Mouse (Mus musculus): Measurements from ENCODE around the gene Tbk1. TPM values are rescaled to one million over a fixed set of nuclear protein-coding genes. Genes with fewer than 3 reads are reported as not detected.

Tbk1 gene
- total and polyA plus RNA-seq, 3 experiments, result 29.5 to 46.0 (median 44.0) TPM

DNA sequence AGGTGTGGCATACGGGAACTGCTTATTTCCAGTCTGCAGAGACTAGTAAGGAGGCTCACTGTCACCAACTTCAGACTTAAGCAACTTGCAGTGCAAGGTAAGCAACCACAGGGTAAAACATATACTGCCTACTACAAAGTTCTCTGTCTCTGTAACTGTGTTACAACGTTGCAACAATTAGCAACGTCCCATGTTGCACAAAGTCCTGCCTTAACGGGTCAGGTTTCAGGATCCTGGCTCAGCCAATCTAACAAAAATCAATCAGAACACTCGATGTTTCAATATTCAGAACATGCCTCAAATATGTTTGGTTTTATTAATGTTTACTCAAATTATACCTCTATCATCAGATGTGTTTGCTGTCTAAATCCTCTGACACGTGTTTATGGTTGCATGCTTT lies 35.8 kb upstream of the Tbk1 start:
- Histone ChIP-seq H3K4me3 (replicated peaks in 1 of 3; ENCODE audit: low read depth in 2 of 3, low read length in 2 of 3, poor library complexity in 1 of 3) (no peak overlapping the region), H3K4me1 (ENCODE audit: control insufficient read depth in 1 of 2, insufficient read depth in 2 of 2) (peaks cover 5 to 18% of the 10 kb centered on the region in 2 experiments), H3K79me2 (replicated peaks; ENCODE audit: control insufficient read depth, extremely low read depth, insufficient read depth, poor library complexity, severe bottlenecking) (peaks cover 51% of the 10 kb centered on the region), H3K36me3 (replicated peaks in 1 of 2; ENCODE audit: control insufficient read depth in 1 of 2, insufficient read depth in 1 of 2, low read length in 1 of 2) (peaks cover 36 to 61% of the 10 kb centered on the region in 2 experiments), H3K4me2 (ENCODE audit: insufficient read depth, low read depth, poor library complexity, severe bottlenecking) (no peak overlapping the region), H3K27me3 (replicated peaks) (no peaks in the 10 kb centered on the region), H3K9me3 (replicated peaks; ENCODE audit: low read length) (no peaks in the 10 kb centered on the region), H3K27ac (ENCODE audit: insufficient read depth, low read depth) (no peak overlapping the region), H3K9ac (ENCODE audit: insufficient read depth, low read depth) (no peak overlapping the region)
- dilution Hi-C loops (cut with MboI; ENCODE audit: extremely low pct_ligation_motif_present, extremely low pct_unique_long_range_greater_than_20kb, low sequenced_read_pairs), result no loop called here
- TF ChIP-seq SMC3 (IDR thresholded peaks at IDR 0.05; ENCODE audit: low read depth, low read length) (no peak), GABPA (IDR thresholded peaks at IDR 0.05; ENCODE audit: insufficient replicate concordance, low read depth, low read length) (no peak), TBP (conservative IDR thresholded peaks at IDR 0.05; ENCODE audit: low read depth, low read length) (no peak), RAD21 (IDR thresholded peaks at IDR 0.05; ENCODE audit: low read depth, low read length) (no peak), ZKSCAN1 (IDR thresholded peaks at IDR 0.05; ENCODE audit: borderline replicate concordance, low read depth, low read length) (no peak), EP300 (IDR thresholded peaks at IDR 0.05; ENCODE audit: low read length) (no peak), MAZ (IDR thresholded peaks at IDR 0.05; ENCODE audit: low read depth, low read length) (no peak), ZNF384 (IDR thresholded peaks at IDR 0.05; ENCODE audit: low read depth, low read length) (no peak), ETS1 (conservative IDR thresholded peaks at IDR 0.05; ENCODE audit: low read depth, low read length) (no peak), BHLHE40 (IDR thresholded peaks at IDR 0.05; ENCODE audit: low read depth, low read length) (no peak)
- no peak for DNase-seq (ENCODE audit: extremely low read depth)
- in situ Hi-C loops (cut with MboI; ENCODE audit: low pct_ligation_motif_present, low pct_unique_long_range_greater_than_20kb, low sequenced_read_pairs), result no loop called here

- Histone ChIP-seq H3K9ac (ENCODE audit: insufficient read depth, low read depth) (no peak overlapping the region), H3K9me3 (replicated peaks; ENCODE audit: low read length) (no peaks in the 10 kb centered on the region), H3K36me3 (replicated peaks in 1 of 2; ENCODE audit: control insufficient read depth in 1 of 2, insufficient read depth in 1 of 2, low read length in 1 of 2) (peaks cover 83 to 94% of the 10 kb centered on the region in 2 experiments), H3K27me3 (replicated peaks) (no peaks in the 10 kb centered on the region), H3K79me2 (replicated peaks; ENCODE audit: control insufficient read depth, extremely low read depth, insufficient read depth, poor library complexity, severe bottlenecking) (peaks cover 7% of the 10 kb centered on the region), H3K4me1 (ENCODE audit: control insufficient read depth in 1 of 2, insufficient read depth in 2 of 2) (no peaks in the 10 kb centered on the region), H3K27ac (ENCODE audit: insufficient read depth, low read depth) (no peak overlapping the region), H3K4me2 (ENCODE audit: insufficient read depth, low read depth, poor library complexity, severe bottlenecking) (no peak overlapping the region), H3K4me3 (replicated peaks in 1 of 3; ENCODE audit: low read depth in 2 of 3, low read length in 2 of 3, poor library complexity in 1 of 3) (no peak overlapping the region)
- in situ Hi-C loops (cut with MboI; ENCODE audit: low pct_ligation_motif_present, low pct_unique_long_range_greater_than_20kb, low sequenced_read_pairs), result no loop called here
- dilution Hi-C loops (cut with MboI; ENCODE audit: extremely low pct_ligation_motif_present, extremely low pct_unique_long_range_greater_than_20kb, low sequenced_read_pairs), result no loop called here
- TF ChIP-seq MEF2A (IDR thresholded peaks at IDR 0.05; ENCODE audit: borderline replicate concordance, low read depth, low read length) (no peak), JUN (IDR thresholded peaks at IDR 0.05; ENCODE audit: insufficient read depth, low read depth, low read length) (no peak), MXI1 (IDR thresholded peaks at IDR 0.05; ENCODE audit: low read depth, low read length) (no peak), NRF1 (IDR thresholded peaks at IDR 0.05; ENCODE audit: low read depth, low read length) (no peak), PAX5 (IDR thresholded peaks at IDR 0.05; ENCODE audit: low read length) (no peak), ZC3H11A (IDR thresholded peaks at IDR 0.05; ENCODE audit: low read depth, low read length) (no peak), SMC3 (IDR thresholded peaks at IDR 0.05; ENCODE audit: low read depth, low read length) (no peak), E2F4 (IDR thresholded peaks at IDR 0.05; ENCODE audit: insufficient replicate concordance, low read depth, low read length) (no peak)
- no peak for DNase-seq (ENCODE audit: extremely low read depth)
Measured at GRCm38 (mm10) chr10:121615935-121616334, 29.3 kb upstream of the Tbk1 start.

Data from CH12.LX (cell line).